Mouse (Mus musculus) heart, embryonic 14.5 days (tissue): Measurements from ENCODE around the gene Tmie. TPM values are rescaled to one million over a fixed set of nuclear protein-coding genes. Genes with fewer than 3 reads are reported as not detected.

Experiments used
- ATAC-seq: fragments of 200-750 bp; cut with Nextera tagmentation; 2 replicates; pipeline ENCODE4 v1.8.0; 2017; ENCODE audit warnings: low read depth, moderate TSS enrichment; ENCODE audit not compliant: insufficient number of reproducible peaks, insufficient read depth, low FRiP score
- H3K27ac ChIP-seq, 2 experiments: fragments of 200-500 bp in 1 of 2; fragments of 300-500 bp in 1 of 2; sonication (generic) in 1 of 2; replicated peaks in 1 of 2; 2 replicates each; pipeline ENCODE4 v1.5.1; 2012 to 2014; ENCODE audit warnings: low read depth in 2 of 2, low read length in 2 of 2, control low read depth in 1 of 2, mild to moderate bottlenecking in 1 of 2, mixed read lengths in 1 of 2; ENCODE audit not compliant: control insufficient read depth in 1 of 2, insufficient read depth in 1 of 2
- H3K27me3 ChIP-seq: fragments of 300-500 bp; sonication (generic); 2 replicates; pipeline ENCODE4 v1.6.1; 2014; ENCODE audit warnings: mild to moderate bottlenecking, low read length, control low read depth; ENCODE audit not compliant: control insufficient read depth, insufficient read depth
- H3K36me3 ChIP-seq: fragments of 300-500 bp; sonication (generic); 2 replicates; pipeline ENCODE4 v1.6.1; 2014; ENCODE audit warnings: mild to moderate bottlenecking, control low read depth, low read length, mixed read lengths; ENCODE audit not compliant: control insufficient read depth, insufficient read depth
- H3K4me1 ChIP-seq, 2 experiments: fragments of 200-500 bp in 1 of 2; fragments of 300-500 bp in 1 of 2; sonication (generic) in 1 of 2; 2 replicates each; pipeline ENCODE4 v1.6.1; 2012 to 2014; ENCODE audit warnings: low read length in 2 of 2, control low read depth in 1 of 2, mixed read lengths in 1 of 2; ENCODE audit not compliant: control insufficient read depth in 2 of 2, insufficient read depth in 2 of 2
- H3K4me2 ChIP-seq: fragments of 300-500 bp; sonication (generic); 2 replicates; pipeline ENCODE4 v1.6.1; 2014; ENCODE audit warnings: mild to moderate bottlenecking, low read length
- H3K4me3 ChIP-seq, 2 experiments: fragments of 200-500 bp in 1 of 2; fragments of 300-500 bp in 1 of 2; sonication (generic) in 1 of 2; 2 replicates each; pipeline ENCODE4 v1.5.1; 2012 to 2014; ENCODE audit warnings: low read length in 2 of 2, mild to moderate bottlenecking in 2 of 2, control low read depth in 1 of 2, low read depth in 1 of 2, moderate library complexity in 1 of 2; ENCODE audit not compliant: control insufficient read depth in 1 of 2, insufficient read depth in 1 of 2
- H3K9ac ChIP-seq: fragments of 300-500 bp; sonication (generic); 2 replicates; pipeline ENCODE4 v1.6.1; 2014; ENCODE audit warnings: mild to moderate bottlenecking, low read length
- H3K9me3 ChIP-seq: fragments of 300-500 bp; sonication (generic); 2 replicates; pipeline ENCODE4 v1.6.1; 2016; ENCODE audit warnings: low read length, control low read depth; ENCODE audit not compliant: control insufficient read depth
- WGBS: fragments of 180-500 bp; shearing (Covaris S2); extraction: QIAGEN DNeasy Blood & Tissue Kit; methylation state at CpG from one replicate; pipeline ENCODE4 v1.1.7; 2014; 5-methylcytosine and 5-hydroxymethylcytosine counted together
- polyA plus RNA-seq: library from polyadenylated mRNA; unstranded; fragments of >200 nt; fragmentation: Nextera tagmentation; extraction: Ambion mirVana; gene quantifications from 2 replicates; pipeline ENCODE4 v1.2.1, GENCODE M21; 2014

Gene Tmie
- polyA plus RNA-seq: 0.16 and 0.20 TPM in 2 replicates

DNA sequence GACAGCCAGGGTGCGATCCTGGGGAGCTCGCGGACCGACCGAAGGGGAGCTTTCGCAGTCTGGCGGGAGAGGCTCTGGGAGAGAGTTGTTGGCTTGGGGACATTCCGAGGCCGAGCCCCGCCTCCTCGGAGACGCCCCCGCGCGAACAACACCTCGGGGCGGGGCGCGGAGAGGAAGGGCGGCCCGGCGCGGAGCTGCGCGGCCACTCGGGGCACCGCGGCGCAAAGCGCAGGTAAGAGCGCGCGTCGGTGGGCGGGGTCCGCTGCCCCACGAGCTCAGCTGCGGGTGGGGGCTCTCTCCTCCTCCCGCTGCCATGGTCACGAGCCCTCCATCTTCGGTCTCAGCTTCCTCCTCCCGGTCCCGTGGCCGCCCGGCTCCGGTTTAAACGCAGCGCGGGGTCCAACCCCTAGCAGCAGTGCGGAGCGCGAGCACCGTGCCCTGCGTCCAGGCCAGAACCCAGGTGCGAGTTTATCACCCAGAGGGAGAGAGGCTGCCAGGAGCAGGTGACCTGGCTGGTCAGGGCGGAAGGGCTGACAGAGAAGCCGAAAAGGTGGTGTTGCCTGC, at the start of gene Tmie:
Tmie (minus strand) TSS at position 116 of the 564 bp plus-strand sequence.
- Histone ChIP-seq H3K9me3 (no peaks in the 10 kb centered on the region), H3K9ac (peak within 1 kb of the TSS; percentile 71), H3K27ac (peak within 1 kb of the TSS in 1 of 2 experiments; percentile 7; a peak in 1 of 4 replicates), H3K36me3 (no peaks in the 10 kb centered on the region), H3K27me3 (peaks cover 8% of the 10 kb centered on the region), H3K4me2 (peak within 1 kb of the TSS; percentile 95), H3K4me3 (peak within 1 kb of the TSS; percentile 53 to 67), H3K4me1 (peaks cover 20 to 28% of the 10 kb centered on the region in 2 experiments)
- peak; percentile 33; the same call in 1 of the 2 replicates for ATAC-seq
- under 1% methylated on average over 49 of the region's 57 CpGs for WGBS

DNA sequence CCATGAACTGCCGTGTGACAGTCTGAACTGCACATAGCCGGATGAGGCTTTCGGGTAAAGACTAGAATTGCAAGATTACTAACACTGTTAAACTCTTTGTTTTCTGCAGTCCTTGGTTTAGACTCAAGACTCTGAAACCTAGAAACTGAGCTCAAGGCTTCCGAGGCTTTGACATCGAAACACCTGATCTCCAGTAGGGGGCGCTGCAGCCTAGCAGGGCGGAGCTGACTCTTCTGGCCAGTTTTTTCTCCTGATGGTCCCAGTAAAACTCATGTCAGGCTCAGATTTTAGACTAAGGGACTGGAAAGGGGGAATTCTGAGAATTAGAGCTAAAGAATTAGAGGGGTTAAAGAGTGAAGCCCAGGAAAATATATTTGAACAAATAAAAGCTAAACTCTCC, 42.8 kb upstream of the Tmie start:
- Histone ChIP-seq H3K4me3 (no peak overlapping the region), H3K4me2 (0 out of 2 replicates have a peak overlapping the region, but pooled peaks have one; percentile 18), H3K9ac (no peak overlapping the region), H3K27me3 (no peaks in the 10 kb centered on the region), H3K36me3 (no peaks in the 10 kb centered on the region), H3K27ac (no peak overlapping the region), H3K9me3 (no peaks in the 10 kb centered on the region), H3K4me1 (0 out of 4 replicates have a peak, but pooled peaks cover 3 to 4% of the 10 kb centered on the region in 2 experiments)
- 7% methylated on average over 7 of the region's 7 CpGs for WGBS
- no peak for ATAC-seq

DNA sequence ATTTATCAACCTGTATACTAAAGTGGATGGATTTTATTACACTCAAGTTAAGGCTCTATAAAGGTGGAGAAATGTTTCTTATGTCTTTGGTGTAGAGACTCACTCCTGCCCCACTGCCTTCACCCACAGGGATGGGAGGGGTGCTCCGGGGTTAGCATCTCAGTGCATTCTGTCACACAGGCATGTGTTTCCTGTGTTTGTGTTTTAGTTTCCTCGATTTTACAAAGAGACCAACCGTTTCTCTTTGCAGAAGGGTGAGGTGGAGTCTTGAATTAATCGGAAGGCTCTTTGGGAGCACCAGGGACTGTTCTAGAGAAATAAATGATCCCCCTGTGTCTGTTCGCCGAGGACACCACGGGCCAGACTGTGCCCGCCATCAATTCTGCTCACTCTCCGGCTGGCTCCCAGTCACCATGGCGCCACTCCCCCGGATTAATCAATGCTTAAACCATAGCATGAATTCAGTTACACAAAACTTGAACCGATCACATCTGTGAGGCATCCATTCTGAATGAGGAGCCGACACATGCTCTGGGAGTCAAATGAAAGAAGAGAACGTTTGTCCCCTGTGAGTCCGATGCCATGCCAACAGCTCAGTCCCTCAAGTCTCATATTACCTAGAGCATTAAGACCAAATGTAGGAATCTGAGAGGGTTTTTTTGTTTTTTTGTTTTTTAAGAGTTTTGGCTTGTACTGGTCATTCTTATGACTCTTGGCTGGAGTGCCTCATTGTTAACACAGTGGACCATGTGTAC, 40.9 kb upstream of the Tmie start:
- Histone ChIP-seq H3K27me3 (no peaks in the 10 kb centered on the region), H3K4me3 (no peak overlapping the region), H3K9ac (no peak overlapping the region), H3K36me3 (no peaks in the 10 kb centered on the region), H3K4me2 (no peak overlapping the region), H3K27ac (no peak overlapping the region), H3K4me1 (no peaks in the 10 kb centered on the region), H3K9me3 (no peaks in the 10 kb centered on the region)
- WGBS: 71% methylated on average over 15 of the region's 15 CpGs
- no peak for ATAC-seq

DNA sequence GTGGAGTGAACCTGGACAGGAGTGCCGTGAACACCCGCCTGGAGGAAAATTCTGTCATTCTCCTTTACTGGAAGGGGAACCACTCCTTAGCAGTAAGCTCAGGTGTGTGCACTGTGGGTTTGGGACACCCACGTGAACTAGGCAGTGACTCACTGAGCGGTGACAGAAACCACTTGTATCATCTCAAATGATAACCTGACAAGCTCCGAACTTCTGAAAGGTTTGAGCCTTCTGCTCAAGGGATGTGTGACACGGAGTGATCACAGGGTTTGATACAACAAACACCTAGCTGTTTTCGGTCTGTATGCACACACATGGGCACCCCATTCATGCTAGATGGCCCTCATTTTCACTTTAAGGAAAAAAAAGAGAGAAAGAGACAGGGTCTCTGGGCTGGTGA, 36.9 kb upstream of the Tmie start, which contains the start of gene Fam240a:
Fam240a (minus strand) TSS at position 76 of the 400 bp plus-strand sequence.
- H3K4me1 ChIP-seq: no peaks in the 10 kb centered on the region; a peak in 1 of 4 replicates
- 72% methylated on average over 7 of the region's 7 CpGs for WGBS
- H3K4me3 ChIP-seq: no peak within 1 kb of the TSS
- H3K9me3 ChIP-seq: no peaks in the 10 kb centered on the region
- H3K4me2 ChIP-seq: no peak within 1 kb of the TSS
- no peak within 1 kb of the TSS for H3K9ac ChIP-seq
- H3K27me3 ChIP-seq: no peaks in the 10 kb centered on the region
- no peaks in the 10 kb centered on the region for H3K36me3 ChIP-seq
- ATAC-seq: no peak
- H3K27ac ChIP-seq: no peak within 1 kb of the TSS

GRCm38 (mm10) chr9:110915466-110915865, 35.6 kb upstream of the Tmie start:
- Histone ChIP-seq H3K9me3 (no peaks in the 10 kb centered on the region), H3K27me3 (no peaks in the 10 kb centered on the region), H3K4me1 (no peaks in the 10 kb centered on the region; a peak in 1 of 4 replicates), H3K36me3 (no peaks in the 10 kb centered on the region), H3K4me3 (no peak overlapping the region), H3K9ac (no peak overlapping the region), H3K4me2 (no peak overlapping the region), H3K27ac (no peak overlapping the region)
- no peak for ATAC-seq
- 61% methylated on average over 8 of the region's 8 CpGs for WGBS

DNA sequence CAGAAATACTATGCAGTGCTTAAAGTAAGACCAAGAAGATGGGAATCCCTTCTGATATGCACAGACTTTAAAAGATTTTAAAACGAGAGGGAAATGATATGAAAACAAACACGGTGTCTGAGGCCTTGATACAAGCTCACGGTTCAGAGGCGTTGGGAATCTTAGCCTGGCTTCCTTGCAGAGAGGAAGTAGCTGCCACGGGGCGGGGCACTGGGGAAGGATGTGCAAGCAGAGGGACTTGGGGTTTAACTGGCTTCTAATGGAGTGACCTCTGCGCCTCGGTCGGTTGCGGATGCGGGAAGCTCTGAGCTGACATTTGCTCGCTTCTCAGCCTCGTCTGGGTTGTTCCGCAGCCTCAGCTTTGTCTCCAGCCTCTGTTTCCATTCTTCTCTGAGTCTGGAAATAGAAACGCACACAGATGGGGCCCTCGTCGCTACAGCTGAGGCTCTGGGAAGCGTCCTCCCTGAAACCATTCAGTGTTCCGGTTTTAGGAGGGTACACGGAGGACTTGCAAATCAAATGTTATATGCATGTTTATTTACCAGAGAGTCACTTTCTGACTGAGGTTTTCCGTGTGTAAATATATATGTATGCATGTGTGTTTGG, 34.8 kb upstream of the Tmie start:
- 46% methylated on average over 21 of the region's 21 CpGs for WGBS
- Histone ChIP-seq H3K9me3 (no peaks in the 10 kb centered on the region), H3K36me3 (no peaks in the 10 kb centered on the region), H3K27me3 (no peaks in the 10 kb centered on the region), H3K4me3 (no peak overlapping the region), H3K4me2 (peak overlapping the region; percentile 25; the same call in 1 of the 2 replicates), H3K4me1 (no peaks in the 10 kb centered on the region; a peak in 1 of 4 replicates), H3K9ac (no peak overlapping the region), H3K27ac (no peak overlapping the region)
- ATAC-seq: no peak

DNA sequence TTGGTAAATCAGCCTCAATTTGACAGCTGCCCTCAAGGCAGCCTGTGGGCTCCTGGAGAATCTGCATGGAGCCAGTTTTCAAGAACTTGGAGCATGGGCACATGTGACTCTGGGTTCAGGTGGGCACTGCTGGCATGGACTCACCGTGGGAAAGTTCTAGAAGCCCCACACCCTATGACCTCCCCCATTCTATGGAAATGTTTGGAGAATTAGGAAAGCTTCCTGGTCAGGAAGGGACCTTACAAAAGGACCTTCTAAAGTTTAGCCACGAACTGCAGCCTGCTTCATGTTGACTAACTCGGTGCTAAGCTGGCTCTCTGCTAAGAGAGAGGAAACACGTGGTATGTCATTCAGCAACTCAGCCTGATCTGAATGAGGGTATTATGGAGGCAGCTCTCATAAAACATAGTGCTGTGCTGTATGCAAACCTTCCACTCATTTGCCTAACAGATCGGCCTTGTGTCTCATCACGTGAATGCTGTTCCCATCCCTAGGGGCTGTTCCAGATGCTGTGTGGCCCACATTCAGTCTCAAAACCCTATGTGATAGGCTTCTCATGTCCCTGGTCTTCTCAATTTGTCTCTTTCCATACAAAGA, 29.6 kb upstream of the Tmie start:
- Histone ChIP-seq H3K9me3 (peaks cover 4% of the 10 kb centered on the region; the same call in 1 of the 2 replicates), H3K4me2 (no peak overlapping the region), H3K9ac (no peak overlapping the region), H3K27ac (no peak overlapping the region), H3K27me3 (no peaks in the 10 kb centered on the region), H3K4me3 (no peak overlapping the region), H3K4me1 (no peaks in the 10 kb centered on the region), H3K36me3 (no peaks in the 10 kb centered on the region)
- no peak for ATAC-seq
- 70% methylated on average over 6 of the region's 6 CpGs for WGBS
